Mouse (Mus musculus) limb, embryonic 10.5 days (tissue): Measurements from ENCODE around the gene Spry2. TPM values are rescaled to one million over a fixed set of nuclear protein-coding genes. Genes with fewer than 3 reads are reported as not detected.

Source experiments
- DNase-seq: peaks from one replicate; pipeline ENCODE4 v3.0.0-alpha.2; 2017; ENCODE audit warnings: low spot score
- H3K27ac ChIP-seq: fragments of 300-500 bp; sonication (generic); 2 replicates; pipeline ENCODE4 v1.5.1; 2016; ENCODE audit warnings: mild to moderate bottlenecking
- H3K27me3 ChIP-seq: fragments of 300-500 bp; sonication (generic); 2 replicates; pipeline ENCODE4 v1.6.1; 2016; ENCODE audit warnings: low read depth, mild to moderate bottlenecking; ENCODE audit not compliant: poor library complexity, severe bottlenecking
- H3K36me3 ChIP-seq: fragments of 300-500 bp; sonication (generic); 2 replicates; pipeline ENCODE4 v1.6.1; 2016; ENCODE audit warnings: mild to moderate bottlenecking, moderate library complexity
- H3K4me1 ChIP-seq: fragments of 300-500 bp; sonication (generic); 2 replicates; pipeline ENCODE4 v1.6.1; 2016
- H3K4me3 ChIP-seq: fragments of 300-500 bp; sonication (generic); 2 replicates; pipeline ENCODE4 v1.5.1; 2016; ENCODE audit warnings: mild to moderate bottlenecking, moderate library complexity
- H3K9me3 ChIP-seq: fragments of 300-500 bp; sonication (generic); replicated peaks from 2 replicates; pipeline ENCODE4 v1.6.1; 2016; ENCODE audit warnings: mild to moderate bottlenecking
- WGBS: fragments of 180-500 bp; shearing (Covaris S2); methylation state at CpG from one replicate; pipeline ENCODE4 v1.1.7; 2016; 5-methylcytosine and 5-hydroxymethylcytosine counted together
- polyA plus RNA-seq: library from polyadenylated mRNA; unstranded; fragments of >200 nt; fragmentation: Nextera tagmentation; extraction: Ambion mirVana; gene quantifications from 2 replicates; pipeline ENCODE4 v1.2.1, GENCODE M21; 2016

Spry2 gene
- 36.2 and 43.4 TPM in 2 replicates for polyA plus RNA-seq

GRCm38 (mm10) chr14:105896791-105897568 is at the start of gene Spry2:
Spry2 (minus strand) TSS chr14:105896819.
- Histone ChIP-seq H3K36me3 (peaks cover 15% of the 10 kb centered on the region), H3K27ac (peak within 1 kb of the TSS; percentile 92), H3K4me1 (peaks cover 35% of the 10 kb centered on the region), H3K27me3 (no peaks in the 10 kb centered on the region), H3K9me3 (no peaks in the 10 kb centered on the region), H3K4me3 (peak within 1 kb of the TSS; percentile 66)
- under 1% methylated on average over 64 of the region's 89 CpGs for WGBS
- peak; percentile 90 for DNase-seq

- no peak for DNase-seq
- Histone ChIP-seq H3K9me3 (no peaks in the 10 kb centered on the region), H3K4me1 (no peaks in the 10 kb centered on the region), H3K4me3 (no peak overlapping the region), H3K27me3 (no peaks in the 10 kb centered on the region), H3K36me3 (no peaks in the 10 kb centered on the region), H3K27ac (no peak overlapping the region)
- 78% methylated on average over 9 of the region's 9 CpGs for WGBS
These were observed 44.7 kb upstream of the Spry2 start for GRCm38 (mm10) chr14:105941353-105941752.

GRCm38 (mm10) chr14:105926726-105927125 is 30.1 kb upstream of the Spry2 start:
- DNase-seq, result no peak
- Histone ChIP-seq H3K9me3 (no peaks in the 10 kb centered on the region), H3K36me3 (no peaks in the 10 kb centered on the region), H3K4me1 (peaks cover 25% of the 10 kb centered on the region), H3K27me3 (no peaks in the 10 kb centered on the region), H3K4me3 (no peak overlapping the region), H3K27ac (no peak overlapping the region)
- 87% methylated on average over 9 of the region's 9 CpGs for WGBS

GRCm38 (mm10) chr14:105925305-105925704 is 28.7 kb upstream of the Spry2 start:
- no peak for DNase-seq

GRCm38 (mm10) chr14:105924712-105925111 is 28.1 kb upstream of the Spry2 start:
- Histone ChIP-seq H3K27ac (no peak overlapping the region), H3K36me3 (no peaks in the 10 kb centered on the region), H3K9me3 (no peaks in the 10 kb centered on the region), H3K4me1 (peaks cover 42% of the 10 kb centered on the region), H3K27me3 (no peaks in the 10 kb centered on the region), H3K4me3 (no peak overlapping the region)
- 50% methylated on average over 1 of the region's 1 CpGs for WGBS
- no peak for DNase-seq

More at GRCm38 (mm10) chr14:105925305-105925704, 28.7 kb upstream of the Spry2 start:
- Histone ChIP-seq H3K36me3 (no peaks in the 10 kb centered on the region), H3K4me3 (no peak overlapping the region), H3K27ac (no peak overlapping the region), H3K4me1 (peaks cover 38% of the 10 kb centered on the region), H3K27me3 (no peaks in the 10 kb centered on the region), H3K9me3 (no peaks in the 10 kb centered on the region)
- 82% methylated on average over 2 of the region's 2 CpGs for WGBS

- Histone ChIP-seq H3K4me1 (peaks cover 42% of the 10 kb centered on the region), H3K27me3 (no peaks in the 10 kb centered on the region), H3K27ac (peak overlapping the region; percentile 77), H3K9me3 (no peaks in the 10 kb centered on the region), H3K36me3 (no peaks in the 10 kb centered on the region), H3K4me3 (no peak overlapping the region)
- 15% methylated on average over 8 of the region's 8 CpGs for WGBS
- no peak for DNase-seq
These were observed 26.3 kb upstream of the Spry2 start for GRCm38 (mm10) chr14:105922874-105923273.

GRCm38 (mm10) chr14:105922427-105922826 is 25.8 kb upstream of the Spry2 start:
- WGBS, result 49% methylated on average over 5 of the region's 5 CpGs
- no peak overlapping the region for H3K27ac ChIP-seq

GRCm38 (mm10) chr14:105921217-105921695 is 24.6 kb upstream of the Spry2 start:
- H3K27ac ChIP-seq, result peak overlapping the region; percentile 86
- peak; percentile 39 for DNase-seq
- 2% methylated on average over 8 of the region's 8 CpGs for WGBS
- H3K4me1 ChIP-seq, result peaks cover 39% of the 10 kb centered on the region
- H3K4me3 ChIP-seq, result peak overlapping the region; percentile 30
- H3K9me3 ChIP-seq, result no peaks in the 10 kb centered on the region
- H3K27me3 ChIP-seq, result no peaks in the 10 kb centered on the region
- H3K36me3 ChIP-seq, result no peaks in the 10 kb centered on the region

More at GRCm38 (mm10) chr14:105922427-105922826, 25.8 kb upstream of the Spry2 start:
- H3K4me3 ChIP-seq, result no peak overlapping the region
- no peaks in the 10 kb centered on the region for H3K36me3 ChIP-seq
- no peak for DNase-seq
- H3K4me1 ChIP-seq, result peaks cover 42% of the 10 kb centered on the region
- H3K27me3 ChIP-seq, result no peaks in the 10 kb centered on the region
- H3K9me3 ChIP-seq, result no peaks in the 10 kb centered on the region

GRCm38 (mm10) chr14:105920395-105921216 is 24.0 kb upstream of the Spry2 start:
- peak; percentile 84 for DNase-seq
- H3K4me1 ChIP-seq, result peaks cover 39% of the 10 kb centered on the region
- peak overlapping the region; percentile 86 for H3K27ac ChIP-seq
- 3% methylated on average over 23 of the region's 23 CpGs for WGBS
- no peaks in the 10 kb centered on the region for H3K27me3 ChIP-seq
- H3K9me3 ChIP-seq, result no peaks in the 10 kb centered on the region
- peak overlapping the region; percentile 30 for H3K4me3 ChIP-seq
- no peaks in the 10 kb centered on the region for H3K36me3 ChIP-seq

GRCm38 (mm10) chr14:105907216-105907615 is 10.6 kb upstream of the Spry2 start:
- H3K9me3 ChIP-seq, result no peaks in the 10 kb centered on the region
- no peaks in the 10 kb centered on the region for H3K27me3 ChIP-seq
- no peak for DNase-seq
- H3K36me3 ChIP-seq, result no peaks in the 10 kb centered on the region
- no peak overlapping the region for H3K4me3 ChIP-seq
- H3K4me1 ChIP-seq, result no peaks in the 10 kb centered on the region
- no peak overlapping the region for H3K27ac ChIP-seq
- WGBS, result 89% methylated on average over 6 of the region's 6 CpGs

GRCm38 (mm10) chr14:105905935-105906334 is 9.3 kb upstream of the Spry2 start:
- no peaks in the 10 kb centered on the region for H3K27me3 ChIP-seq
- WGBS, result 96% methylated on average over 5 of the region's 5 CpGs
- no peak for DNase-seq
- no peaks in the 10 kb centered on the region for H3K36me3 ChIP-seq
- H3K4me3 ChIP-seq, result no peak overlapping the region
- H3K9me3 ChIP-seq, result no peaks in the 10 kb centered on the region
- no peak overlapping the region for H3K27ac ChIP-seq
- no peaks in the 10 kb centered on the region for H3K4me1 ChIP-seq

- Histone ChIP-seq H3K27me3 (no peaks in the 10 kb centered on the region), H3K4me3 (no peak overlapping the region), H3K9me3 (no peaks in the 10 kb centered on the region), H3K36me3 (no peaks in the 10 kb centered on the region), H3K27ac (no peak overlapping the region), H3K4me1 (no peaks in the 10 kb centered on the region)
- WGBS, result 94% methylated on average over 4 of the region's 4 CpGs
- DNase-seq, result no peak
These were observed 8.9 kb upstream of the Spry2 start for GRCm38 (mm10) chr14:105905509-105905908.

- no peaks in the 10 kb centered on the region for H3K9me3 ChIP-seq
- H3K4me1 ChIP-seq, result peaks cover 15% of the 10 kb centered on the region
- H3K27ac ChIP-seq, result no peak overlapping the region
- 80% methylated on average over 7 of the region's 7 CpGs for WGBS
- no peaks in the 10 kb centered on the region for H3K27me3 ChIP-seq
- no peak overlapping the region for H3K4me3 ChIP-seq
- DNase-seq, result peak; percentile 61
- no peaks in the 10 kb centered on the region for H3K36me3 ChIP-seq
These were observed 6.2 kb upstream of the Spry2 start for GRCm38 (mm10) chr14:105902807-105903206.
